Mouse (Mus musculus): Measurements from ENCODE around the gene Arhgap31.

GRCm38 (mm10) chr16:38695557-38695956 lies 17.5 kb downstream of the Arhgap31 start:
- TF ChIP-seq EP300 (IDR thresholded peaks at IDR 0.05; ENCODE audit: low read depth) (no peak), CTCF (IDR thresholded peaks at IDR 0.05; ENCODE audit: low read depth) (no peak)
